Mouse (Mus musculus) brain, embryonic 18.5 days (tissue): ENCODE measurements around the gene Myh8.

Source experiments
- DNase-seq: peaks from one replicate; pipeline ENCODE4 v3.0.0-alpha.2; 2012; ENCODE audit warnings: low read depth, low spot score

Gene Myh8

DNA sequence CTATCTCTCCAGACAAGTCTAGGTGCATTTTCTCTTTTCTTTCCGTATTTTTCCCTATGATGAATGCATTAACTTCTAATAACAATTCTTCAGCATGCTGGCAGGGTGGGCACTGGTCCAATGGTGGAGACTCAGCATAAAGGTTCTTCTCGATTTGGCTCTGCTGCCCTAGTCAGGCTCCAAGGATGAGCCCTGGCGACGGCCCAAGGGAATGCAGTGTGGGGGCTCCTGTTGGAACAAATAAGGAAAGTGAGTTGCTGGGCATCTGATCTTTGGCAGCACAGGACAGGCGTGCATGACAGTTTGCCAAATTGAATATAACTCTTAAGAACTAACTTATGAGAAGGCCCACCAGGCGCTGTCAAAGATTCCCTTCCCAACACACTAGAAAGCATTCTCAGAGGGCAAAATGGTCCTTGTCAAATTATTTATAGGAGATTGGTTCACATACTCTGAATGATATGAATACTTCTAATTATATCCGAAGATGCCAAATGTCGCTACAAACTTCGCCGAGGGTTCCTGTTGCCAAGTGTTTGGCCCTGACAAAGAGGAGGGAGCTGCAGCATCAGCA, at the start of gene Myh8:
Gene Myh8, plus strand, starts transcription at position 524 of the 574 bp plus-strand sequence.
- no peak for DNase-seq

DNA sequence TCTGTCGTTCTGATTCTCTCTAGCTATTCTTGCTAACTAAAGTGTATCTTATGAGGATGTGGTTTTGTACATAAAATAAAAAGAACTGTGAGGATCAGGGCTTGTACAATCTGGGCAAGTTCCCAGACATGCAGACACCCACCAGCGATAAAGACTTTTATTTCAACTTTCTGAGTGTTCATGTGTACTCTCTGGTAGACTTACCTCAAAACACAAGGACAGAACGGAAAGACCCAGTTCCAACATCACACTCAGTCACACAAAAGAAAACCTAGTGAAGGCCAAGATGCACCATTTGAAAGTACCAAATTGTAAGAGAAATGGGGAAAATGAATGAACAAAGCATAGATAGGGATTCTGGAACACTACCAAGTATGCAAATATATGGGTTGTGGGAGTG, 48.2 kb upstream of the Myh8 start:
- DNase-seq = no peak

DNA sequence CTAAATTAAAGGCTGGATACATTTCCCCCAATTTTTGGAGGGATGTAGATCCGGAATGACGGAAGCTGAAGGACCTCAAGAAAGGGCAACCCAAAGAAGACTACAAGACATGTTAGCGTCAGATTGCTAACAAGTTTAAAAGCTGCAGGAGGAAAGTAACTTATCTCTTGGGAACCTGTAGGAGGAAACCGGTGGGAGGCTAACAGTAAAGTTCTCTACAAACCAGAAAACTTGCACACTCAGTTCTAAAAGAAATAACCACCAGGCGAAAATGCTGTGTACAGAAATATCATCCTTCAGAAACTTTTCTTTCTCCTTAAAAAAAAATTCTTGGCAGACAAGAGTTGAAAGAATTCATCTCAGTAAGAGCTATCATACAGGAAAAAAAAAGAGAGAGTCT, 47.8 kb upstream of the Myh8 start:
- DNase-seq = no peak

DNA sequence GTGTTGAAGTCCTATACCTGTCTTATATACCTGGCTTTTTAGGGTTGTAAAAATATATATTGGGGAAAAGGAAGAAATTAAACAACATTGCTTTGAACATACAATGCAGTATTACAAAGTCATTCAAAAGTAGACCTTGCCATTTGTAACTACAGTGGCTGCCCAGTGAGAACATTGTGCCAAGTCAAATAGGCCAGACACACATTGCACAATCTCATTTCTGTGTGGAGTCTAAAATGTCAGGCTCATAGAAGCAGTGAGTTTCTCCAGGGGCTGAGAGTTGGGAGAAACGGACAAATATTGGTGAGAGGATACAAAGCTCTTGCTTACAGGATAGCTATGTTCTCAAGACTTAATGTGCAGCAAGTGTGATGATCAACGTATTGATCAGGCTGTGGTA, 47.0 kb upstream of the Myh8 start:
- no peak for DNase-seq

DNA sequence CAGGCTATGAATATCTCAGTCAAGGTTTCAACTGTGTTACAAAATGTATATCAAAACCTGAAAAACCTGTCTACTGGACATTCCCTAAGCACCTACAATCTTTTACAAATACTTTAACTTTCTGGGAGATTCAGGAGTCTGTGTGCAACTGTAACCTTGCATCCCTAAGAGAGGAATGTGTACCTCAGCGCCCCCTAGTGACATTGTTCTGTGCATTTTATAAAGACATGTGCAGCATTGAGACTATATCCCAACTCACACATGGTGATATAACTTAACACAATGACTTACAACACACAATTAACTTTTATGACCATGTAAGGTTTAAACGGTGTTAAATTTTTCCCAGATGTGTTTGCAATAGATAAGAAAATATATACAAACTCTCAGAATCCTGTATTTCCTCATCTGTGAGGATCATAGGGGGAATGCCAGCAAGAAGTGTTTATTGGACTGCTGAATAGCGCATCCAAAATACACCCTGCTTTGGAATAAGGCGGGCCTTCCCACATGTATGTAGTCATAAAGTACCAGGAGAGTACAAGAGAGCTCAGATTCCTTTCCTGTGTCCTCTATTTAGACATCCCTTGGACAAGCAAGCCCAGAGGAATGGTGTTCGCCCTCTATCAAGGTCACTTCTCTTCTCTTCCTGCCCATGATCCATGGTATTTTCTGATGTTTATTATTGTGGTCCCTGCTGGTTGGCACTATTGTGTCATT, 41.1 kb upstream of the Myh8 start:
- DNase-seq = no peak

DNA sequence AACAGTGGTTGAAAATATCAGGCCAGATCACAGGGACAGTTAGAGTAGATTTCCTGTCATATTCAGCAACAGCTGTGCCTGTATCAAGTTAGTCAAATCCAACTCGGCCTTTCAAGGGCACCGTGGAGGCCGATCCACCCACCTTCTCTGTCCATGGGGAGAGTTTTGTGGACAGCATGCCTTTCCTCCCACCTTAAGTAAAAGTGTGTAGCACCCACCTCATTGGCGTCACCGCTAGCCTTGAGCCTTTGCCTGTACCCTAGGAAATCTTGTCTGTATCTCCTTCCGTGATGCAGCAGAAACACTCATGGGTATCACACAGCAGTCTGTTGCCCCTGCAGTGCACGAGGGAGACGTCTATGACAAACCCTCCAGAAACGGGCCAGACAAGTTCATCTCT, 40.1 kb upstream of the Myh8 start:
- DNase-seq = no peak

DNA sequence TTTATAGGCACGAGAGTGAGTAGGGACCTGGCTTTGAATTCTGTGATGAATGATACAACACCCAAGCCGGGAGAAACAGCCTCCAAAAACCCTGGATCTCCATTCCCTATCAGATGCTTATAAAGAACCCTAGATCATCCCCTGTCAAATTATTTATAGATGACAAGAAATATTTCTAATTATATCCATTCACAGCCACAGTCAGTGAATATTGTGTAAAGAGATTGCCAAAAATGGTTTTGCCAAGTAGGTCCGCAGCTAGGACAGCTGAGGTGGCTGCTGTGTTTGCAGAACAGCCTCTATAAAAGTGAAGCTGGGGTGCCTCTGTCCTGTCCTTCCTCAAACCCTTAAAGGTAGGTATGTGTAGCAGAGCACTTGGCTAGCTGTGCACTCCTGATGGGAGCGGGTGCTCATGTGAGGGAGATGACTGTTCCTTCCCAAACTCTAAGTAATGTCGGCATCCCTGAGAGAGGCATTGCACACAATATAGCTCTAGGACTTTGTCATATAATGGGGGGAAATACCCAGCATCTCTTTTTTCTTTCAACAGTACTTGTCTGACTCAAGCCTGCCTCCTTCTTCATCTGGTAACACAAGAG, 39.3 kb upstream of the Myh8 start, which contains the start of gene Myh4:
Gene Myh4, plus strand, starts transcription at position 549 of the 599 bp plus-strand sequence.
- DNase-seq = no peak

DNA sequence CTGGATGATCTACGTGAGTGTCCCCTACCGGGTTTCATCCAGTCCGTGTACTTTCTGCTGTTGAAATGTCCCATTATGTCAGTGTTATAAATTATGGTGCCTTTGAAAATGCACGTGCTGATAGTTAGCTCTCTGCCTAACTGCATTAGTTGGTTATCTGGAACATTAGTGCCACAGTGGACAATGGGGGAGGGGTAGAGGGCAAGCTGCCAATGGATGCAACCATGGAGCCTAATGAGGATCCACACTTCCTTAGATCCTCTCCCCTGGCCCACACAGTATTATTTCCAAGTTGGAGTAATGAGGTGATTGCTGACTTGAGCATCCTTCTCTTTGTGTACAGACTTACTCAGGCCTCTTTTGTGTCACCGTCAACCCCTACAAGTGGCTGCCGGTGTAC, 35.9 kb upstream of the Myh8 start:
- DNase-seq = no peak

DNA sequence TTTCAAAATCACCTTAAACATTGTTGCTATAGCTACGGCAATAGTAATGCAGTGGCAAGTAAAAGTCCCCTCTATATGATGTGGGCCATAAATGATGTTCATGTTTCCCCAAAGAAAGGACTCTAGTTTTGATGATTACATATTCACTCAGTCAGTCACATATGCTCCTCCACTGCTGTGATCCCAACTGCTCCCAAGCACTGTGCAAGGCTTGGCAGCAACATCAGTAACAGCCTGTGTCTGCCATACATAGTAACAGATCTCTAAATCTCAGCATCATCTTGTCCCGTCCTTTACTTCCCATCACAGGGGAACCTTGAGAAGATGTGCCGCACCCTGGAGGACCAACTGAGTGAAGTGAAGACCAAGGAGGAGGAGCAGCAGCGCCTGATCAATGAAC, 23.2 kb upstream of the Myh8 start:
- DNase-seq = peak; percentile 12

DNA sequence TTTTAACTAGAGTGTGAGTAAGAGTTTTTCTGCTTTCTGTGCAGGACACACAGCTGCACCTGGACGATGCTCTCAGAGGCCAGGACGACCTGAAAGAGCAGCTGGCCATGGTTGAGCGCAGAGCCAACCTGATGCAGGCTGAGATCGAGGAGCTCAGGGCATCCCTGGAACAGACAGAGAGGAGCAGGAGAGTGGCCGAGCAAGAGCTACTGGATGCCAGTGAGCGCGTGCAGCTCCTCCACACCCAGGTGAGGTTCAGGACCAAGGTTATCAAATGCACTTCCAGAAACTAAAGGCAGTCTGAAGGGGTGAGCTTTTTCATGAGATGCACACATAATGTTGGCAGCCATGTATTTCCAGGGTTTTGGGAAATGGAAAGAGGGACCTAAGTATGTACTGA, 19.9 kb upstream of the Myh8 start:
- no peak for DNase-seq

DNA sequence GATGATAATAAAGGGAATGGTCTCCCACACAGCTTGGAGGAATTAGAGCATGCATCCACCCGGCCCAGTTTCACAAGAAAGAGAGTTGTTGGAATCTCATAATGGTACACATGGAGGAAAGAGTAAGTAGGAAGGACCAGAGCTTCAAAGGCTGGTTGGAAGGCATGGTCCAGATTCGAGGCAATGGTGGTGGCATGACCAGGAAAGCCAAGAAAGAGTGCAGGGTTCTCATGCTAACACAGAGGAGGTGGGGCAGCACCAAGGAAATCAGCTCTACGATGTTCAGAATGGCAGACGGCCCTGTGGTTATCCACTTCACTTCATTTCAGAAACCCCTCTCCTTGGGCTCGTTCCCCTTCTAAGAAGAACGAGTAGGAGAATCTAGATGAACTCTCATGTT, 16.0 kb upstream of the Myh8 start:
- DNase-seq = no peak

DNA sequence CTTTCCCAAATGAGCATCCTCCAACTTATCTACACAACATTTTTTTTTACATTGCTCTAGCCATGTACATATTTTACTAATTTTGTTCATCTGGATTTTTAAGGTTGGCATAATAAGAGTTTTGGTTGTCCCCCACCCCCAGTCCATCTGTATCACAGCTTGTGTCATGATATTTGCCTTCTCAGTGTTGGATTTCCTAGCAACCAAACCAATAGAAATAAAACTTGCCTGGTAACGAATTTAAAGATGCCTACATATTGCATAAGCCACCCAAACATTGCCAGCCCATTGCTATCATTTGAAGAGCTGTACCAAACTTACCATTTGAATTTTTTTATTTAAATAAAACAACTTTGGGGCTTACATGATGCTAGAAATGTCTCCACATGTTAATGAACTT, 16.5 kb downstream of the Myh8 start:
- DNase-seq = no peak

DNA sequence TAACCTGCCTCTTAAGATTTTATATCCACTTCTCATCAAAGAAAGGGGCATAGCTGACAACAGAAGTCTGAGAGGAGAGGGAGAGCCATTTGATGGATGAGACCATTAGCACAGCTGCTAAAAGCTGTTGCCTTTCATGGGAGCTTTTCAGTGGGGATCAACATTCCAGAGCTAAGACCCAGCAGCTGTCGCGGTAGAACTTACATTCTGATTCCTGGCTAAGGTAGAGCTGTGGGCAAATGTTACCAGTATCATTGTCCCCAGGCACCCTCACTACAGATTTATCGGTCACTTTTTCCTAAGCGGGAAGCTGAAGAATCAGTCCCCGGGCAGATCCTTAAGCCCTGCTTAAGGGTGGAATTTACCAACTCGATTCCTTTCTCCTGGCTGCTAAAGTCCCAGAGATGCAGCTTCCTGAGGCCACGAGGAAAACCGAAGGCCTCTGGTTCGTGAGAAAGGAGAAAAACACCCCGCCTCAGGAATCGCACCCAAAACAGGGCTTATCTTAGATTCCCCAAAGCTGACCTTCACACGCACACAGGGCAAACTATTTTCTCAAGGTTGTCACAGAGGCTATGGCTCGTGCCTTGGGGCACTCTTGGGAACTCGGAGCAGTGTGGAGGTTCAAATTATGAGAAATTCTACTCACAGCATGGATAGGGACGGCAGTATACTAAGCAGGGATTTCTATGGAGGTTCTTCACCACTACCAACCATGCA, 37.0 kb downstream of the Myh8 start:
- no peak for DNase-seq

DNA sequence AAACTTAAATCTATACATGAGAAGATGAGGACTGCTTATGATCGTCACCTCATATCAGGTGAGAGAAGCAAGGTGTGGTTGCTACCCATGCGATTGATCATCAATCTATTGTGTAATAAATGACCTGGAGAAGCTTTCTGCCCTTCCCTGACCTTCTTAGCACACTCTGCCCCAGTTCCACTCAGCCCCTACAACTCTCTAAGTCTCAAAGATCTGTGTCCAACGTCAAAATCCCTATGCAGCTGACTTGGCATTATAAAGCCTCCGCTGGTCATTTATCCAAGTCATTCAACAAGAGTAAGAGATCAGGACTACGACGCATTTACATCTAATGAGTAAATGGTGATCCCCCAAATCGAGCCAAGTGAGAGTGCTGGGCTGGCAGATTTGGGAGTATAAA, 44.4 kb downstream of the Myh8 start, which contains the start of gene Myh13:
Gene Myh13, plus strand, starts transcription at position 301 of the 400 bp plus-strand sequence.
- no peak for DNase-seq

DNA sequence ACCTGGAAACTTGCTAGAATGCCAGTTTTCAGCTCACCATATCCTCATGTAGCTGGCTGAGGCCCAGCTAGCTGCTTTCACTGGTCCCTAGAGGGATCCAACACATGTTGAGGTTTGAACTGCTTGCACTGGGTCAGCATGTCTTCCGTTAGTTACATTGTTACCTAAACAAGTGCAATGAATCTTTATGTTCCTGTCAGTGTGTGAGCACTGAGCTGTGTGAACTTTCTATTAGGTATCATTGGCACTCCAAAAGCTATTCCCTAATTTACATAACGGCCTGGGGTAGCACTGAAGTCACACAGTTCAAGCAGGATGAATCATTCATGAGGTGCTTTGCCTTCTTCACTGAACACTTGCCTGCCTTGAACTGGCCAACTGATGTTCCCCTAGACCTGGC, 49.6 kb downstream of the Myh8 start:
- no peak for DNase-seq

DNA sequence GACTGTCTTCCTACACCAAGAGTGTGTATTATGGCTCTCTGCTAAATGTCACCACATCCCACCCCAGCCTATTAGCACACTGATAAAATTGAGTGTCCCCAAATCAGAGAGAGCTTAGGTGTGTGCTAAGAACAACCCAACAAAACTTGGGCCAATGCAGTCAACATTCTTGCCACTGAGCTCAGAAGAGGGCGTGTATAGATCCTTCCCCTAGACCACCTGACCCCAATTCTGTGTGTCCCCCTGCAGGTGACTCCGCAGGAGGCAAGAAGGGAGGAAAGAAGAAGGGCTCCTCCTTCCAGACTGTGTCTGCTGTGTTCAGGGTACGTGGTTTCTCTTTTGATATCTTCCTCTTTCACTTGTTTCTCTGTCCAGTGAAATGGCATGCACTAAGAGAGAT, 67.6 kb downstream of the Myh8 start:
- DNase-seq = no peak

DNA sequence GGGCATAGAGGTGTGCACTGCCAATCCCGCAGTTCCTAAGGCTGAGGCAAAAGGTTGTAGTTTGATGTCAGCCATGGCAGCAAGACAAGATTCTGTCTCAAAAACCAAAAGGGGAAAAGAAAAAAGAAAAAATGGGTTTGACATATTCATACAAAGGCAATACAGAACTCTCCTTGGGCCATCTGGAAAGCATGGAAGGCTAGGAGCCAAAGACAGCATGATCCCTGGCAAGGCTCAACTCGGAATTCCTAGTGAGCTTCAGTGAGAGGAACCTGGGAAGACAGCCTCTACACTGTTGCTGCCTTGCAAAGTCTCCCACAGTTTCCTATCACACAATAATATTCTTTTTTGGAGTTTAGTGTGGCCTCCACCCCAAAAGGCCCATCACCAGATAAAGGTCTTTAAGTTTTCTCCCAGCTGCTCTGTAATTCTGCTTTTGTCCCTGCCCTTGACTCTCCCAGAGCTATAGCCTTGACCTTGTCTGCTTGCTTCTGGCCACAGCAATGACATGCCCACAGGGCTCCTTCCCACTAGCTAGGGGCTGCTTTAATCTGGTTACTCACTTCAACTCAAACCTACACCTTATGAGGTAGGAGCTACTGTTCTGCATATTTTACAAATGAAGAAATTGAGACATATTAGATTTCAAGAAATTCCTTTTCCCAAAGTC, 68.4 kb downstream of the Myh8 start:
- DNase-seq = no peak

DNA sequence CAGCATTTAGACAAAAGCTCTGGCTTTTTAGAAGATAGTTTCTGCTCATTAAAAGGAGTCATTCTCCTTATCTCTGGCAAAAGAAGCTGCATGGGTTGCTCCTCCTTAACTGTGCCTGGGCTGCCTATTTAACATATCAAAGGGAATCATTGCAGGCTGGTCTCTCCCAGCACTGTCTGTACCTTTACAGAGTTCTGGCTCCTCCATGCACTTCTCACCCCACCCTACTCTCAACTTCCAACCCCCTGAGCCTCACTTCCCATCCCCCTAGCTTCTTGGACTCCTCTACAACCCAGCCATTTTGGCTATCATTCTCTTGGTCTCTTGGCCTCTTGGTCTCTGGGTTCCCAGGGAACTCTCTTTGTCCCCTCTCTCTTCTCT, 68.9 kb downstream of the Myh8 start:
- no peak for DNase-seq

DNA sequence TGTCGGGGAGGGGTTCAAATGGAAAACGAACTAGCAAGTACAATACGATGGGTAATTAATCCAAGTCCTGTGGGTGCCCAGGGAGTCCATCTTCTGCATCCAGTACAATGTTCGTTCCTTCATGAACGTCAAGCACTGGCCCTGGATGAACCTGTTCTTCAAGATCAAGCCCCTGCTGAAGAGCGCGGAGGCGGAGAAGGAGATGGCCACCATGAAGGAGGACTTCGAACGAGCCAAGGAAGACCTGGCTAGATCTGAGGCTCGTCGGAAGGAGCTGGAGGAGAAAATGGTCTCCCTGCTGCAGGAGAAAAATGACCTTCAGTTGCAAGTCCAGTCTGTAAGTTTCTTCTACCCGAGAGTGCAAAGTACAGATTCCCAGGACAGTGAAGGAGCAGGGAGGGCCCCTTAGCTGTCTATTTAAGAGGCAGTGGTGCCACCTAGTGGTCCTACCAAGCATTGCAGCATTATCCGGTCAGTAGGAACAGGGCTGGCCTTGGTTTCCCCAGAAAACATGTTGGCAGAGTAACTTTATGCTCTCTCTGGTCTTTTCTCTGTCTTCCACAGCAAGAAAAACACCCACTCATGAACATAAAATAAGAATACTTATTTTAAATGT, 73.3 kb downstream of the Myh8 start:
- DNase-seq = peak; percentile 26

DNA sequence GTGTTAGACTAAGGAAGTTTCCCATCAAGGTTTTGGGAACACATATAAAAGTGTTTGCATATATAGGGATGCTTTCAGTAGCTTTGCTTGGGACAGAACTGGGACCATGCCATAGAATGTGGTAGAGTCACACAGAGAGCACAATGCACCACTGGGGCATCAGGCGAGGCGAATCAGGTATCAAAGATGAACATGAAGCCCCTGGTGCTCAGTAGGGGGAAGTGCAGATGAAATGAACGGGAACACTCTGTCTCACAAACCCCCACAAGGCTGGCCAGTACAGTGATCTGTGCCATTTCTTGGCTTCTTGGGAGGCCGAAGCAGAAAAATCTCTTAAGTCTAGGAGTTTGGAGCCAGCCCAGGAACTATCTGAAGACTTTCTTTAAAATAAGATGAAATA, 76.1 kb downstream of the Myh8 start:
- no peak for DNase-seq

DNA sequence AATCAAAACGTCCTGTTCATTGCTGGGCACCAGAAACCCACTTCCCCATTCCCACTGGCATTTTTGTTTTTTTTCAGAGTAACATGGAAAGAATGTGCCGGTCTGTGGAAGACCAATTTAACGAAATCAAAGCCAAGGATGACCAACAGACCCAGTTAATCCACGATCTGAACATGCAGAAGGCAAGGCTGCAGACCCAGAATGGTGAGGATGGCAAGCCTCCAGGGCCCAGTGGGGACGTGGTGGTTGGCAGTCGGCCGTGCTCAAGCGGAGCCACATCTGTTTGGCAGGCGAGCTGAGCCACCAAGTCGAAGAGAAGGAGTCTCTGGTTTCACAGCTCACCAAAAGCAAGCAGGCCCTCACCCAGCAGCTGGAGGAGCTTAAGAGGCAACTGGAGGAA, 81.1 kb downstream of the Myh8 start:
- DNase-seq = no peak
